Mouse (Mus musculus): ENCODE results near the gene Dhrs13. TPM values are rescaled to one million over a fixed set of nuclear protein-coding genes. Genes with fewer than 3 reads are reported as not detected.
A peak's percentile ranks its signal among the peaks of the same experiment; 100 is the strongest.

The Dhrs13 gene
- total and polyA plus RNA-seq, 3 experiments: 21.6 to 39.0 (median 33.7) TPM

GRCm38 (mm10) chr11:77985541-77986065 is 46.5 kb upstream of the Dhrs13 start:
- H3K27me3 ChIP-seq (replicated peaks): no peaks in the 10 kb centered on the region
- H3K27ac ChIP-seq (ENCODE audit: insufficient read depth, low read depth): no peak overlapping the region
- peaks cover 2% of the 10 kb centered on the region for H3K9me3 ChIP-seq (replicated peaks; ENCODE audit: low read length)
- peak overlapping the region; percentile 83 to 96 (median 88) for H3K4me3 ChIP-seq (replicated peaks in 1 of 3; ENCODE audit: low read depth in 2 of 3, low read length in 2 of 3, poor library complexity in 1 of 3)
- in situ Hi-C loops (cut with MboI; ENCODE audit: low pct_ligation_motif_present, low pct_unique_long_range_greater_than_20kb, low sequenced_read_pairs) (no loop called here), dilution Hi-C loops (cut with MboI; ENCODE audit: extremely low pct_ligation_motif_present, extremely low pct_unique_long_range_greater_than_20kb, low sequenced_read_pairs) (no loop called here)
- peak overlapping the region; percentile 99 for H3K9ac ChIP-seq (ENCODE audit: insufficient read depth, low read depth)
- H3K4me2 ChIP-seq (ENCODE audit: insufficient read depth, low read depth, poor library complexity, severe bottlenecking): peak overlapping the region; percentile 84
- peaks cover 22 to 53% of the 10 kb centered on the region in 2 experiments for H3K36me3 ChIP-seq (replicated peaks in 1 of 2; ENCODE audit: control insufficient read depth in 1 of 2, insufficient read depth in 1 of 2, low read length in 1 of 2)
- TF ChIP-seq MYC (IDR thresholded peaks at IDR 0.05; ENCODE audit: low read depth, low read length) (no peak), ZC3H11A (IDR thresholded peaks at IDR 0.05; ENCODE audit: low read depth, low read length) (no peak), ZMIZ1 (IDR thresholded peaks at IDR 0.05; ENCODE audit: low read depth, low read length) (no peak), ZNF384 (IDR thresholded peaks at IDR 0.05; ENCODE audit: low read depth, low read length) (peak; percentile 90), NELFE (IDR thresholded peaks at IDR 0.05; ENCODE audit: low read depth, low read length) (no peak)
- peaks cover 2 to 36% of the 10 kb centered on the region in 2 experiments; a peak in 2 of 4 replicates for H3K4me1 ChIP-seq (ENCODE audit: control insufficient read depth in 1 of 2, insufficient read depth in 2 of 2)
- peaks cover 76% of the 10 kb centered on the region for H3K79me2 ChIP-seq (replicated peaks; ENCODE audit: control insufficient read depth, extremely low read depth, insufficient read depth, poor library complexity, severe bottlenecking)
- peak; percentile 19 for DNase-seq (ENCODE audit: extremely low read depth)

- Histone ChIP-seq H3K79me2 (replicated peaks; ENCODE audit: control insufficient read depth, extremely low read depth, insufficient read depth, poor library complexity, severe bottlenecking) (peaks cover 94% of the 10 kb centered on the region), H3K4me3 (replicated peaks in 1 of 3; ENCODE audit: low read depth in 2 of 3, low read length in 2 of 3, poor library complexity in 1 of 3) (no peak overlapping the region), H3K4me2 (ENCODE audit: insufficient read depth, low read depth, poor library complexity, severe bottlenecking) (no peak overlapping the region), H3K27me3 (replicated peaks) (no peaks in the 10 kb centered on the region), H3K9ac (ENCODE audit: insufficient read depth, low read depth) (no peak overlapping the region), H3K27ac (ENCODE audit: insufficient read depth, low read depth) (no peak overlapping the region), H3K9me3 (replicated peaks; ENCODE audit: low read length) (peaks cover 2% of the 10 kb centered on the region), H3K36me3 (replicated peaks in 1 of 2; ENCODE audit: control insufficient read depth in 1 of 2, insufficient read depth in 1 of 2, low read length in 1 of 2) (peaks cover 48 to 84% of the 10 kb centered on the region in 2 experiments), H3K4me1 (ENCODE audit: control insufficient read depth in 1 of 2, insufficient read depth in 2 of 2) (peaks cover 4 to 30% of the 10 kb centered on the region in 2 experiments; a peak in 3 of 4 replicates)
- no peak for DNase-seq (ENCODE audit: extremely low read depth)
- TF ChIP-seq POLR2AphosphoS2 (IDR thresholded peaks at IDR 0.05; ENCODE audit: low read depth, low read length): peak; percentile 66; the same call in 1 of the 2 replicates
- TF ChIP-seq MYC (IDR thresholded peaks at IDR 0.05; ENCODE audit: low read depth, low read length): no peak
- in situ Hi-C loops (cut with MboI; ENCODE audit: low pct_ligation_motif_present, low pct_unique_long_range_greater_than_20kb, low sequenced_read_pairs) (no loop called here), dilution Hi-C loops (cut with MboI; ENCODE audit: extremely low pct_ligation_motif_present, extremely low pct_unique_long_range_greater_than_20kb, low sequenced_read_pairs) (no loop called here)
Measured at GRCm38 (mm10) chr11:77989071-77989690, 42.9 kb upstream of the Dhrs13 start.

- in situ Hi-C loops (cut with MboI; ENCODE audit: low pct_ligation_motif_present, low pct_unique_long_range_greater_than_20kb, low sequenced_read_pairs): no loop called here
- peaks cover 90% of the 10 kb centered on the region for H3K79me2 ChIP-seq (replicated peaks; ENCODE audit: control insufficient read depth, extremely low read depth, insufficient read depth, poor library complexity, severe bottlenecking)
- no peak for DNase-seq (ENCODE audit: extremely low read depth)
- H3K4me3 ChIP-seq (replicated peaks in 1 of 3; ENCODE audit: low read depth in 2 of 3, low read length in 2 of 3, poor library complexity in 1 of 3): no peak overlapping the region
- no peak for TF ChIP-seq KAT2A (IDR thresholded peaks at IDR 0.05; ENCODE audit: insufficient replicate concordance, low read length)
- peaks cover 54 to 88% of the 10 kb centered on the region in 2 experiments for H3K36me3 ChIP-seq (replicated peaks in 1 of 2; ENCODE audit: control insufficient read depth in 1 of 2, insufficient read depth in 1 of 2, low read length in 1 of 2)
- no peaks in the 10 kb centered on the region for H3K9me3 ChIP-seq (replicated peaks; ENCODE audit: low read length)
- no peak overlapping the region for H3K27ac ChIP-seq (ENCODE audit: insufficient read depth, low read depth)
- dilution Hi-C loops (cut with MboI; ENCODE audit: extremely low pct_ligation_motif_present, extremely low pct_unique_long_range_greater_than_20kb, low sequenced_read_pairs): no loop called here
- no peaks in the 10 kb centered on the region for H3K27me3 ChIP-seq (replicated peaks)
- peaks cover 2 to 9% of the 10 kb centered on the region in 2 experiments; a peak in 2 of 4 replicates for H3K4me1 ChIP-seq (ENCODE audit: control insufficient read depth in 1 of 2, insufficient read depth in 2 of 2)
- no peak overlapping the region for H3K4me2 ChIP-seq (ENCODE audit: insufficient read depth, low read depth, poor library complexity, severe bottlenecking)
- H3K9ac ChIP-seq (ENCODE audit: insufficient read depth, low read depth): no peak overlapping the region
Measured at GRCm38 (mm10) chr11:77995556-77995955, 36.5 kb upstream of the Dhrs13 start.

Data from CH12.LX (cell line).